Mouse (Mus musculus) G1E-ER4 (cell line): ENCODE measurements around the gene Gm12184. TPM values are rescaled to one million over a fixed set of nuclear protein-coding genes. Genes with fewer than 3 reads are reported as not detected.

ENCODE experiments used
- GATA1 ChIP-seq: IDR thresholded peaks from one replicate; pipeline ENCODE4 v1.8.0; 2012; ENCODE audit warnings: low read length, inconsistent platforms
- polyA plus RNA-seq: library from polyadenylated mRNA; stranded (reverse); fragments of >175 nt; gene quantifications from 2 replicates; pipeline ENCODE4 v1.2.3, GENCODE M21; 2012

Gene Gm12184
- polyA plus RNA-seq, 1 experiment = 56.4 TPM

DNA sequence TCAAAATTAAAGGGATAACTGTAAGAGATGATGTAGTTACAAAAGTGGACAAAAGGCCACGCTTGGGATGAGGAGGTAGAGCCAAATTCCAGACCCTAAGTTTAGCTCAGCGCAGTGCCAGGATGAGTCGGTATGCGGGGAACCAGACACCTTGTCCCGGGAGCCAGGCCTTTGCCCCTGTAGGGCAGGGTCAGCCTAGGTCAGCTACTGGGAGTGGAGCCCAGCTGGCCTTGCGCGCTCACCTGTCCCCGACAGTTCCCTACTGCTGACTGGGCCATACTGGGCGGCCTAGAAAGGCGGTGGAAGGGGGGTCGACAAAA is 10.5 kb upstream of the Gm12184 start:
- TF ChIP-seq GATA1 = no peak

DNA sequence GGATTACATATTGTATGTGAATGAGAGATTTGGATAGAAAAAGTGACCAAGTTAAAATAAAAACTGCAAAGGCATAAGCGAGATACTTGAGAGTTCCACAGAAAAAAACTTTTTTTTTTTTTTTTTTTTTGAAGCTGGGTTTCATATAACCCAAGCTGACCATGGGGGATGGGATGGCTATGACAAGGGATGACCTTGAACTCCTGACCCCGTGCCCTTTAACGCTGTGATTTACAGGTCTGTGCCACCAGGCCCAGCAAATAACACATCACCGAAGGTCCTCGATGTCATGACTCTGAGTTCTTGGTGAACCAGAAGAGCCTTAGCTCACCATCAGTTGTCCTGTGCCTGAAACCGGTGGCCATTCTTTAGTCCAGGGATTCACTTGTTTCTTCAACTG is 9.5 kb upstream of the Gm12184 start:
- no peak for TF ChIP-seq GATA1

DNA sequence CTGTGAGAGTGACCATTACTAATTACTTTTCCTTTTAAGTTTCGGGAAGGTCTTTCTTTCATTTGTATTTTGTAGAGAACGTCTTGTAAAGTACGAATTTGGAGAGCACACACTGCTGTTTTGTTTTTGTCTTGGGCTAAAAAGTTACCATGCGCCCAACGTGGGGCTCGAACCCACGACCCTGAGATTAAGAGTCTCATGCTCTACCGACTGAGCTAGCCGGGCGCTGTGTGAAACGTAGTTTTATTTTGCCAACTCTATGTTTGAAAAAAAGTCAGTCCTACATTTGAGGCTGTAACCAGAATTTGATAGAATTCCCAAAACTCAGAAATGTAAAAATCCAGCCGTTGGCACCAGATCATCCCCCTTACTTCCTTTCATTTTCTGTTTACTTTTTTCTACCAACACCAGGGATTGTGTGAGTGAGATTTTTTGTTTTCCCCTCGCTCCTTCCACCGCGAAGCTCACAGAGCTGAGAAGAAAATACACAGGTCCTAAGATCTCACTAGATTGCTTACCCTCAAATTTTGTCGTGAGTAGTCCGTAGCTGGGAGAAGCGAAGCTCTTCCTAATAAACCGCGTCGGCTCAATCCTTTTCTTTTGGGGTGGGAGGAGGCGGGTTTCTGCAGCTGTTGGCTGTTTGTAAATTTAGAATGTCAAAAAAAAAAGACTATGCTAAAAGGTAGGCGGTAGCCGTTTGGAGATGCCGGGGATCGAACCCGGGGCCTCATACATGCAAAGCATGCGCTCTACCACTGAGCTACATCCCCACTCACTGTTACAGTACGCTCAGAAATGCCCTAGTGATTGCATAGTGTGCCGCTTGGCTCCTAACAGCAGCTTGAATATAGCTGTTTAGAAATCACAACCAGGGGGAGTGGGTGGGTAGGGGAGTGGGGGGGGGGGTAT is 7.5 kb upstream of the Gm12184 start:
- TF ChIP-seq GATA1 = no peak

DNA sequence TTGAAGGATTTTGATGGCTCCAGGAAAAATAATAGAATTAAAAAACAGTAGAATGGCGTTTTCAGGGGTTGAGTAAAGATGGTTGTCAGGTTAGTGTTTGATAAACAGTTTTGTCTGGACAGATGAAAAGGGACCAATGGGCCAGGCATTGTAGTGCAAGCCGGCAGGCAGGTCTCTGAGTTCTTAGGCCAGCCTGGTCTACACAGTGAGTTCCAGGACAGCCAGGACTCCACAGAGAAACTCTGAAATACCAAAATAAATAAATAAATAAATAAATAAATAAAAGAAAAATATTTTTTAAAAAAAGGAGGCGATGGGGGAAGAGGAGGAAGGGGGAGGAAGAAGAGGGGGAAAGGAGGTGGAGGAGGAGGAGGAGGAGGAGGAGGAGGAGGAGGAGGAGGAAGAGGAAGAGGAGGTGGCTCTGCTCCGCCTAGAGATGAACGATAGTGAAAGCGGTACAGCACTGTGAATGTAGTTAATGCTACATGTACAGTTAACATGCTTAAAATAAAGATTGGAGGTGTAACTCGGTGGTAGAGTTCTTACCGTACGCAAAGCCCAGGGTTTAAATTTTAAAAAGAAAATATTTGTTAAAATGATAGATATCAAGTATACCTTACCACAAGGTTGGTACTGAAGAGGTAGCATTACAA is 6.7 kb upstream of the Gm12184 start:
- no peak for TF ChIP-seq GATA1

DNA sequence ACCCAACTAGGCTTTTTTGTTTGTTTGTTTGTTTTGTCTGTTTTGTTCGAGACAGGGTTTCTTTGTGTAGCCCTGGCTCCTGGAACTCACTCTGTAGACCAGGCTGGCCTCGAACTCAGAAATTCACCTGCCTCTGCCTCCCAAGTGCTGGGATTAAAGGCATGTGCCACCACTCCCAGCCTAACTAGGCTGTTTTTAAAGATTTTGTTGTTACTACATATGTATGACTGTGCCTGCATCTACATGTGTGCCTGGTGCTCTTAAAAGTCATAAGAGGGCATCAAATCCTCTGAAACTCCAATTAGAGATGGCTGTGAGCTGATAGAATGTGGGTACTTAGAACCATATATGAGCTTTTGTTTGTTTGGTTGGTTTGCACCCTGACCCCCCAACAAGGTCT is 4.8 kb upstream of the Gm12184 start:
- TF ChIP-seq GATA1 = no peak

DNA sequence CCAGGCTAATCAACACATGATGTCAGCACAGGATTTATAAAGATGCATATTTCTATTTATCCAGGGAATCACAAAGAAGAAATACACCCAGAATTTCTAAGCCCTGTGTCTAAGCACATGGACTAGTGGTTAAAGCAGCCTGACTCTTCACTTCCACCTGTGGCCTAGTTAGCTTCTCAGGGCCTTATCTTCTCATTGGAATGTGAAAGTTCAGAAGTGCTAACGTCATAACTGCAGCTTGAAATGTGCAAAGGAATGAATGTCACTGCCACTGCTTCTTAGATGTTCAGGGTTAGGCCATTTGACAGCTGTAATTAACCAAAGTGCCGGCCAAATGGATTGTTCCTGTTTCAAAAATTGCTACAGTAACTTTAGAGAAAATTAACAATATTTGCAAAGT is 3.8 kb upstream of the Gm12184 start:
- TF ChIP-seq GATA1 = no peak

DNA sequence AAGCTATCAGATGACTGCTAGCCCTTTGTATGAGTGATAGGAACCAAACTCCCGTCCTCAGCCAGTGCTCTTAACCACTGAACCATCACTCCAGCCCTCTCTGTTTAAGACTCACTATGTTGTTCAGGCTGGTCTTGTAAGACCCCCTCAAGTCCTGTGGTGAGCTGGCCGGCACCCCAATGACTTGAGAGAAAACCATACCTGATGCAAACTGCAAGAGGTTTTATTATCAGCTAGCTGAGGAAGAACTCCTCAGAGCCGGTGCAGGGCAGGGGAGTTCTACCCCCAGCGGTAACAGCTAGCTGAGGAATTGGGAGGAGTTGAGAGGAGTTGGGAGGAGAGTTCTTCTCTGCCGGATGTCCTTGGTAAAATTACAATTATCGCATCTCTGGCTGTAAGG is 1.5 kb upstream of the Gm12184 start:
- TF ChIP-seq GATA1 = no peak

DNA sequence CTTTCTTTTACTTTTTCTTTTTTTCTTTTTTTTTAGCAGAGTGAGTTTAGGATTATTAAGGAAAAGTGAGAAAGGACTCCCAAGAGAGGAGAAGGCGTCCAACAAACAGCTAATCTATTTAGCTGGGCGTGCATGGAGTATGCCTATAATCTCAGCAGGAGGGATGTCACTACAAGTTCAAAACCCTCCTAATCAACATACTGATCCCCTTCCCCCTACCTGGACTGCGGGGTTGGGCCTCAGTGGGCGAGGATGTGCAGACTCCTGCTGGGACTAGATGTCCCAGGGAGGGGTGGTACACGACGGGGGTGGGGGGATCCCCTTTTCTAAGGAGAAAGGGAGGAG is 269 bp upstream of the Gm12184 start:
- no peak for TF ChIP-seq GATA1

DNA sequence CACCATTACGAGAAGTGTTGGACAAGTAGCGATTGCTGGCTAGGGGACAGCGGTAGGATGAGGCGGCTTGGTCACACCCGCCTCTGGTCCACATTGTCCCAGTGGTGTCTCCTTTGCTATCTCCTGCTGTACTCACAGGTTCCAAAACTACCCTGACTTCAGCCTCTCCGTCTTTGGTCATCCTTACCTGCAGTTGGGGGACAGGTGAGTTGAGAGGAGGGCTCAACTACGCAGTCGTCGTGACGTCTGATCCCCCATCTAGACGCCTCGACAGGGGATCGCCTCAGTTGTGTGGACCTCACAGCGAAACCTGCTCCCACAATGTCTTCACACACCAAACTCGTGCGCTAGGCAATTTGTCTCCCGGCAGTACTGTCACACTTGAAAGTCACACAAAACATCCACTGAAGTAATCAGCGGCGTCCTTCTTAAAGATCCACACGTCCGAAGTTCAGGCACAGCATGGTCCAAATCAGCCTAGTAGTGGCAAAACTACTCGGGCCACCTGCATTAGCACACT is 2.1 kb downstream of the Gm12184 start:
- TF ChIP-seq GATA1 = no peak

DNA sequence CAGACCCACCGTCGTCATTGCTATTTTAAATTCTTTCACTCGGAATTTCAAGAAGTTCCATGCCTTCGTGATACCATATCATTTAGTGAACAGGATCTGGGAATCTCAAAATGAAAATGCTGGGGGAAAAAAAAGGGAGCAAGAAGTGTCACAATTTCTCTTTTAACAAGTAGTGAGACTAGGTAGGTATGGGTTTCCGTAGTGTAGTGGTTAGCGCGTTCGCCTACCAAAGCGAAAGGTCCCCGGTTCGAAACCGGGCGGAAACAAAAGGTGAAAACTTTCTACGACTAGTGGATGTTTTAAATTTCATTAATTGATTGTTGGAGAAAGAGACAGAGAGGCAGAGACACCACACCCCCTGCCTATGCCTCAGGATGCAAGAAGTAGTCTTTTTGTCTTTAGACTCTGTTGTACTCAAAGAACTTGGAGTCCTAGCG is 2.9 kb downstream of the Gm12184 start:
- TF ChIP-seq GATA1 = no peak

DNA sequence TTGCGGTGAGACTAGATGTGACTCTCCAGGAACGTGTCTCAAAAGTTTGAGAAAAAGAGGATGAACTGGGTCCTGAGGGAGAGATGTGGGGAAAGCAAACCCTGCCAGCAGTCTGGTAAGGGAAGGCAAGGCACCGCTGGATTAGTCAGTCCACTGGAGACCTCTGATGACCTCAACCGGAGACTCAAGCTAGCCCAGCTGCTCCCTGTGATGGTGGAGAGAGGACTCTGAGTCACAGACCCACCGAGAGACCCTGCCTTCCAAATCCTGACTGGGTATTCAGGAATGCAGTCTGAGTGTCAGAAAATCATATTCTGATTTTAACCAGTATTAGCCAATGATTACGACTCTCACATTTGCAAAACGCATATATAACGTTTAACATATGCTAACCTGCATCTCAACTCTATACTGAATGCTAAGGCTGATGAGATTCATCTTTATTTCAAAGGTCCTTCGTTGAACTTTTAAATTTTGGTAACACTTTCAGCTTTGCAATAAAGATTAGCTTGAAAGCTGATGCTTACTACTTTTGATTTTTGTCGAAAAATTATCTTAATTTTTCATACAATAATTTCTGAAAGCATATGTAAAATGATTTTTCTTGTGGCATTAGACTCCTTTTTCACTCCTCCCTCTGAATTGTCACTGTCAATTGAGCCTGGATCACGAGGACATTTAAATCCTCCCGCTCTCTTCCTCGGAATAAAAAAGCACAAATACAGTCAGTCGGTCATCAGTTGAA is 3.5 kb downstream of the Gm12184 start:
- no peak for TF ChIP-seq GATA1

DNA sequence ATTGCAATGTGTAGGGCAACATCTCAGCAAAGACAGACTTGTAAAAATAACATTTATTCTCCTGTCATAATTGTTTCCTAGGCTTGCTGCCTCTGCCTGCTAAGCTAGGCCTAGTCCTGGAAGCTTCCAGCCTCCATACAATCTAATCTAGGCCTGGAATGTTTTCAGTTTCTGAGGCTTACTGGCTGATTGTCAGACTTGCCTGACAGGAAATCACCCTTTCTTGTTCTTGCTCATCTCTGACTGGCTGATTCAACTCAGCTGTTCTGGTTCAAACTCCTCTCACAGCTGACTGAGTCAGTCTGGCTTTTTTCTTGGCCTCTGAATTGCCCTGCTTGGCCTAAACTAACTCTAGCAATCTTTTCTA is 6.2 kb downstream of the Gm12184 start:
- no peak for TF ChIP-seq GATA1

DNA sequence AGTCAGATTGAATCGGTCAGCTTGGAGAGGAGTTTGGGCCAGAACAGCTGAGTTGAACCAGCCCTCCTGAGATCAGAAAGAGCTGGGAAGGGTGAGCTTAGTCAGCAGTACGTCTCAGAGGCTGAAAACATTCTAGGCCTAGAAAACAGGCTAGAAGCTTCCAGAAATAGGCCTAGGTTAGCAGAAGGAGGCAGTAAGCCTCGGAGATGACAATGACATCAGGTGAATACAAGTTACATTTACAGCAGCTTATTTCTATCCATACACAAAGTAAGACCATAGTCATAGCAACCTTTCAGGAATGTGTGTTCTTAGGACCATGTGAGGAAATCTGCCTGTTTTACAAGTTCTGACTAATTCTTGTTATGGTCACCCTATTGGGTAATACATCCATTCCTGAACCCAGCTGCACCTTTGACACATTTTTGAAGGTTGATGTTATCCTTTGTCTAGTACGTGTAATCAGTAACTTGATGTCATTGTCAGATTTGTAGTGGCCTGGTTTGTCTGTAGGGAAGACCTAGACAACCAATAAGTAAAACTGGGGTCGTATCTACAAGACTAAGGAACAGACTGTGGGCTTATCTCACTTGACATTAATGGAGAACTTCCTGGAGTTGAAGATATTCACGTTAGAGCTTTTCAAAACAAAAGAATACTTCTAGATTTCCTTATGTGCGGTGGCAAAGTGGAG is 6.7 kb downstream of the Gm12184 start:
- no peak for TF ChIP-seq GATA1

DNA sequence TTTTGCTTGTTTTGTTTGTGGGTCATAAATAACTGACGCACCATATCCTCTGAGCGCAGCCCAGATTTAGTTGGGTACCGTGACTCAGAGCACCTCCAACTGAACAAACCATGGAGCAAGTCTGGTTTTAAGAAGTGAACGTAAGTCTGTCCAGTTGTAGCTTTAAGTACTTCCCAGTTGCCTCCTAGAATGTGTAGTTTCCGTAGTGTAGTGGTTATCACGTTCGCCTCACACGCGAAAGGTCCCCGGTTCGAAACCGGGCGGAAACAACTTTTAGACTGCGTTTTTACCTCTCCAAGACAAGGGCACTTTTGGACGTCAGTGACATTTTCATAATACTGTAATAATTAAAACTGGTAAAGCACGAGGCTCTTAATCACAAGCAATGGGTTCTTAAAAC is 8.1 kb downstream of the Gm12184 start:
- TF ChIP-seq GATA1 = no peak

DNA sequence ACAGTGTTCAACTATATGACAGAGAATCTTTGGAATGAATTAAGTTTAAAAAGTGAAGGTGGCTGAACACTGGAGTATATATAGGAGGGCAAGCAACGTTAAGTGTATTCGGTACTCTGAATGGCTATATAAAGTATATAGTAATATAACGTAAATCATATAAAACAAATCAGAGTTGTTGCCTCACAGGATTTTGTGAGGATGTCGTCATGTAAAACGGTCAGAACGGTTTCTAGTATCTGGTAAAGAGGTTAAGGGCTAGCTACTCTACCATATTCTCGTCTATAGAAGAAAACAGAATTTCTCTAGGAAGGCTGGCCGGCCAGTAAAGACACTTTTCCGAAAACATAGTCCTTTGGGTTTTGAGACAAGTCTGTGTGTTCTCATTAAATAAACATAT is 8.7 kb downstream of the Gm12184 start:
- TF ChIP-seq GATA1 = no peak
